Mouse (Mus musculus) hindlimb bud, embryonic 11.5 days (tissue): ENCODE results near the gene Gm17455.

Experiments used
- DNase-seq: peaks from one replicate; pipeline ENCODE4 v3.0.0-alpha.2; 2012; ENCODE audit warnings: low read depth, low spot score; ENCODE audit errors: extremely low spot score

The Gm17455 gene

DNA sequence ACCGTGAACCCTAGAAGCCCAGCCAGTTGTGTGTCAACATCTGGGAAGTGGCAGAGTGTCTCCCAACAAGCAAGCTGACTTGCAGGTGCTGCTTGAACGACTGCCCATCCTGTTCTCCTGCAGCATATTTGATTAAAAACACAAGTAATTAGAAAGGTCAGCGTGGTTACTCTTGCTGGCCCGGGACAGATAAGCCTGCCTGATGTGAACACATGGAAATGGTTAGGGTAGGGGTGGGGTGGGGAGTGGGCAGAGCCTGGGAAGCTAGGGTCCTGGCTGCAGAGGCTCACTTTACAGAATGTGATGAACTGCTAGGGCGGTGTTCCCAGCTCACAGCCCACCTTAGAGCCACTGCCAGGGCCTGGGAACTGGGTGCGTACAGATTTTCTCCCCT, 26.0 kb upstream of the Gm17455 start:
- DNase-seq: no peak

DNA sequence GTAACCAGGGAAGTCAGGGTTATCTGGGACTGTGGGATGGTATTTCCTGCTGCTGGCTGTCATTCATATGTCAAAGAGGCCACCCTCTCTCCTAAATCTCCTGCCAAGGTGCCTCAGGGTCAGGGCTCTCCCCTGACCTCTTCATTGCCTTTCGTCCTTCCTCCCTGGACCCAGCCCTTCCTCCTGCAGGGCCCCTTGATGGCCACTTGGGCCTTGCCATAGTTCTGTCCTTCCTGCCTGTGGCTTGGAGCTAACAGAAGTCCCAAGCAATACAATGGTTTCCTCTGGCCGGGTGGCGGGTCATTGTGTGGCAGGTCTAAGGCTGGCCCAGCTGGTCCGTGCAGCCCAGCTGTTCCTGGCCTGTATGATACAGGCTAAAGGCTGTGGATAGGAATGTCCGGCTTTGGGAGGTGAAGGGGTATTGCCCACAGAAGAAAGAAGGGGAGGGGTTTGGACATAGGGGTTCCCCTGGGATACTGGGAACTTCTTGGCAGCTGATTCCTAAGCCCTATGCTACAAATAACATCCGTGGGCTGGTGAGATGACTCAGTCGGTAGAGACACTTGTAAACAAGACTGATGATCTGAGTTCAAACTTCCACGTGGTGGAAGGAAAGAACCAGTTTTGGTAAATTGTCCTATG, 25.5 kb upstream of the Gm17455 start:
- DNase-seq: no peak

DNA sequence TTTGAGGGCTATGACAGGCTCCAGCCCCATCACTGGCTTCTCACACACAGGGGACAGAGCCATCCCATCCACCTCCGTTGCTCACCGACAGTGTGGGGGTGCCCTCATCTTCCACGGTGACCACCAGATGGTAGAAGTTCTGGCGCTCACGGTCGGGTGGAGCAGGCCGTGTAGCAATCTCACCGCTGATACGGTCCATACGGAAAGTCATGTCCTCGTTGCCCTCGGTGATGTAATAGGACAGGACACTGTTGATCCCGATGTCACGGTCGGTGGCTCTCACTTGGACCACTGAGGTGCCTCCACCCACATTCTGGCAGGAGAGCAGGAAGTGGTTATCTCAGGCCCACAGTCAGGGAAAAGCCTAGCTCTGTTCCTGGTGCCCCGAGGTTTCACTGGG, 22.8 kb upstream of the Gm17455 start:
- DNase-seq: no peak

DNA sequence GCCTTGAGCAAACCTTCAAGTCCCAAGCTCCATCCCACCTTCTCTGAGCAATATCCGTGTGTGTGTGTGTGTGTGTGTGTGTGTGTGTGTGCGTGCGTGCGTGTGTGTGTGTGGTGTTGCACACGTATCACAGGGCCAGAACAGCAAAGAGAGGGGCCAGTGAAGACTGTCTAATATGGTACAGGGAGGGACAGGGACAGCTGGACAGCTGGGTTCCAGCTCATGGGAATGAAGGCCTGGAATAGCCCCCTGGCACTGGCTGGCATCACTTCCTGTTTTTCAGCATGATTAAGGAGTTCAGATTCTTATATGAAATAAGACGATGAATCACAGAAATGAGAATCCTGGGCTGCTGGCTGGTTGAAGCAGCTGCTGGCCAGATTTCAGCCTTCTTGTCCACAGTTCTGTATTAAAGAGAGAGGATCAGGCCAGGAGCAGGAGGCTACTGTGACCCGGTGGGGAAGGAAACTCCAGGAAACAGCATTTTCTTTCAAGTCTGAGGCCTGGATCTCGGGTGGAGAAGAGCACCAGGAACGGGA, 20.0 kb upstream of the Gm17455 start:
- no peak for DNase-seq

DNA sequence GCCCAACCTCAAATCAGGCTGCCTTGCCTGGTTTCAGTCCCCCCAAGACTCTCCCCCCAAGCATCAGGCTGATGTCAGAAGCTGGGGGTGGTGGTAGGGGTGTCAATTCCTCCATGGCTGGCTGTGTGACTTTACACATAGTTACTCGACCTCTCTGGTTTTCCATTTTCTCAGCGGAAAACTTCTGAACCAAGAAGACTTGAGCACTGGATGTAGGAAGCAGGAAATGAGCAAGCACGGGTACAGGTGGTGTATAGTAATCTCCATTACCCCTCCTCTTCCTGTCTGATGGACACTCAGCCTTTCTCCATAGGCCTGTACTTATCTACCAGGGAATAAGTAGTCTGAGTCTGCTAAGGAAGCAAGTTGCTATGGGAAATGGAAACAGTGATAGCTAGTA, 19.3 kb upstream of the Gm17455 start:
- DNase-seq: no peak

DNA sequence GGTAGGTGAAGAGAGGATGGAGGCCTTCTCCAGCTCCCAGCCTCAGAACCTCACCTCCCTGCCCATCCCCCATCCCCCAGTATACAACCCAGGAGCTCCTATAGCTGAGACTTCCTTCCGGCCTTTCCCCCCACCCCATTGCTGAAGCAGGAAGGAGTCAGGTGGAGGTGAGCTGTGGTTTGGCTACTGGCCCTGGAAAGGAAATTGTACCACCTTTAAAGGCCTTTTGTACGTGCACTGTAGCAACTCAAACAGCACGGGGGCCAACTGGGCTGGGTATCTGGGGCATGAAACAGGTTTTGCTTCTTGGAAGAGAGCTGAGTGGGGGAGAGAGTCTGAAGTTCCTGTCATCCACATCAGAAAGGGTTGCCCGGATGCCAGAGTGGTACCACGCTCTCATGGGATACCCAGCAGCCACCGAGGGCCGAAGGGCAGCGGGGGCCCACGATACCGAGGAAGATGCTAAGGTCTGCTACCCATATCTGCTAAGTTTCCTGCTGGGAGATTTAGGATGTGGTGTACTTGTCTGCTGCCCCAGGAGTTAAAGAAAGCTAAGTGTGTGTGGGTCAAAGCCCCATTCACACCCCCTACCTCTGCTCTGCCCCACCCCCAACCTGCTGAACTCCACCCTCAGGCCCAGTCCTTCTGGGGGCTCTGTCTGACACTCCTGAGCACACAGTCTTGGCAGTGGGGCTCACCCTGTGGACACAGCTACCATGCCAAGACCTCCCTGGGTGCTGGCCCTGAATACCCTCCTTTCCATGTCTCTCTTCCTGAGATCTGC, 18.2 kb upstream of the Gm17455 start:
- no peak for DNase-seq

DNA sequence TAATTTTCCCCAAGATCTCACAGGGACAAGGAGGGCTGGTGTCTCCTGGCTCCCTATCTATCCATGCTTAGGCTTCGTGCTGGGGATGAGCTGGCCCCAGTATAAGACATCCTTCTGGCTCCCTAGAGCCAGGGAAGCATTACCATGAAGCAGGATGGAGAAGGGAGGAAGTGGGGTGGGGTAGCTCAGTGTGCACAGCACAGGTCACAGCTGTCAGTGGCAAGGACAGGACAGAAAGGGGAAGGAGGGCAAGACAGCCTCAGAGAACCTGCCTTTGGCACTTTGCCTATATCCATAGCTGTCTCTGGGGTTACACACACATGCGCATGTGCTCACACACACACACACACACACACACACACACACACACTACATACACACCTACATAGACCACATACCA, 11.2 kb upstream of the Gm17455 start:
- DNase-seq: no peak

DNA sequence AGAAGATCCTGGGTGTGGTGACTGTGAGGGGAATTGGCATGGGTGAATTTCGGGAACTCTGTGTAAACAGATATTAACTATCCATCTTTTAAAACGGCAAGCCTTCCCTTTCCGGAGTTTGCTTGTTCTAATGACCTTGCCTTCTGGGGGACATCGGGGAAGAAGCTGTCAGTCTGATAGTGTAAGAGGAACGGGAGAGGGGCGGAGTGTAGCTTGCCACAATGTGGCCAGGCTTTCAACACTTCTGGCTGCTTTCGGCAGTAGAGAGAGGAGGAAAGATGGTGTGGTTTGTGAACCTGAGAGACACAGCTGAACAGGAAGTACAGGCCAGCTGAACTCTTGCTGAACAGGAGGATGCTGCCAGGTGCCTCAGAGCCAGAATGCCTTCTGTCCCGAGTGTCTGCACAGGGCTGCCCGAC, 10.1 kb upstream of the Gm17455 start:
- DNase-seq: no peak

DNA sequence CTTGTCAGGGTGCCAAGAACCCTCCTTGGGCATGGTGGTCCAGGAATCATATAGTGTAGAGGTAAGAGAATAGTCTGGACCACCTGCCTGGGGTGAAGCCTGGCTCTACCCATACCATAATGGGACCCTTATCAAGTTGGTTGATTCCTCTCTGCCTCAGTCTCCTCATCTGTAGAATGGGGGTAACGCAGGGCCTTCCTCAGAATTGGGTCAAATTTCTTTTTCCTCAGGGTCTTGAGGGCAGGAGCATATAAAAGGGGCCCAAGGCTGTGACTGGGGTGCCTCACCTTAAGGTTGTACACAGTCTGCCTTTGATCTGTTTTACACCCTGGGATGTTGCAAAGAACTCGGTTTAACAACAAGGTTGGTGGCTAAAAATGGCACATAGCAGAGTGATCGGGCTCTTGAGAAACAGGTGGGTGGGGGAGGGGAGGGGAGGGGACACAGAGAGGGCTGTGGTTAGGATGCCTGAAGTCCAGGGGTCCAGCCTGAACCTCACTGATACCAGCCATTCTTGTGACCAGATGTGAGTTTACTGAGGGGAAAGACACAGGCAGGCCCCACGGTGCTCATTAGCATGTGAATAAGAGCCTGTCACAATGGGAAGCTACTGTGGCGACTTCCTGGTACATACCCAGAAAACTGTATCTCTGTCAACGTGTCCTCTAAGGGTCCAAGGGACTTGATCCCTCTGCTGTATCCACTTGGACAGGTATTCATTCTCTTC, 9.2 kb upstream of the Gm17455 start:
- no peak for DNase-seq

DNA sequence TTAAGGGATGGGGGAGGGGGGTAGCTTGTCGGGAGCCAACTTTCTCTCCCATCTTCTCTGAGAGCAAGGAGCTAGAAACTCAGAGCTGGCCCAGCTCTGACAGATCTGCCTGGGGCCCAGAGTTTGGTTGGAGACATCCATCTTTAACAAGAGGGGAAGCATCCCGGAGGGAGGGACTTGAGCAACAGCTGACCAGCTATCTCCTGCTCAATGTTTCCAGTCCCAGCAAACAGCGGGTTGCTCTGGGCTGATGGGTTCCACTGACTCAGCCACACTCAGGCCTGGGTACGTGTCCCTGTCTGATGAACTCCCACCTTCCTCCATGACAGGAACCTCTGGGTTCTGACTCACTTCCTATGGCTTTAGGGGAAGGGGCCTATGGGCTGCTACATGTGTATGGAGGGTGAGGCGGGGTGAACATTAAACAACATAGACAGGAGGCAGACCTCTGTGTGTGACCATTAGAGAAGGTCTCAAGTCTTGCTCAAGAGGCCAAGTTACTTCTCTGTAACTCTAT, 8.6 kb upstream of the Gm17455 start:
- no peak for DNase-seq

DNA sequence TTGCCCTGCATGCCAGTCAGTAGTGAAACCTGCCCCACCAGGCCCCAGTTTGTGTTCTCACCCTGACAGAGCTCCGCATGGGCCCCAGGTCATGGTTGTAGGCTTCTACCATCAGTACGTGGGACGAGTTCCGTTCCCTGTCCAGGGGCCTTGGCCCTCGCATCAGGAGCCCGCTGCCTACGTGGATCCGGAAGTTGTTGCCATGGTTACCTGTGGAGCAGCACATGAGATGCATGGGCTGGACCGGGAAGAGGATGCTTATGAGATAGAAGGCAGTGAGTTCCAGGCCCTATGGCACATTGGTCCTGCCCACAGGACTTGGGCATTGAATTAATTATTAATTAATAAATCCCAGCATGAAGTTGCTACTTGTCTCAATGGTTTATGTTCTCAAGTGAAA, 7.9 kb upstream of the Gm17455 start:
- DNase-seq: no peak

DNA sequence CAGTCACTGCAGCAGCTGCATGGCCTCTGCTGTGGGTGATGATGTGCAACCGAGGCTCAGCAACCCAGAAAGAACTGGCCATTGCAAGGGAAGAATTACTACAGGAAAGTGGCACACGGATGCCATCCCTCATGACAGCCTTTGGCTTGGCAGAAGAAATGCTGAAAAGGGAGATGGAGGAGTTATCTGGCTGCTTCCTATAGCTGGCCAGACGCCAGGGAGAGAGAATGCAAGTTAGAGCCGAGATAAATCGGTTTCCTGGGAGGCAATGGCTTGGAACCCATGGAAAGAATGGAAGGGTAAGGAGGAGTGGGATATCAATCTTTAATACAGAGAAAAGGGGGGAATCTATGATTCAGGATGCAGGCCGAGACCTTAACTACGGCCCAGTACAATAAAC, 4.6 kb upstream of the Gm17455 start:
- no peak for DNase-seq

DNA sequence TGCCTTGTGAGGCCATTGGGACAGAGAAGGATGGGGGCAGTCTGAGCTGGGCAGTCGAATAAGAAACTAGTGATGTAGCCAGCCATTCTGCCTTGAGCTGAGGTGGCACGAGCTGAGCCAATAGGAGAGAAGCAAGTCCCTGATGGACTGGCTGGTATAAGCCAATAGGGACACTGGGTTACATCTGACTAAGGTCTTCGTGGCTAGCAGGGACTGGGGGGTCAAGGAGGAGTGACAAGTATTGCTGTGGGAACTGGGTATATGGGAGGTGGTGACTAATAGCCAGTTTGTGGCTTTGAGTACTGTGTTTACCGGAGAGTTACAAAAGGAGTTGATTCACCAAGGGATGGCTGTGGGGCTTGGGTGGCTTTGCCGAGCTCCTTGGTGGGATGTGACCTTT, 3.9 kb upstream of the Gm17455 start:
- DNase-seq: no peak

DNA sequence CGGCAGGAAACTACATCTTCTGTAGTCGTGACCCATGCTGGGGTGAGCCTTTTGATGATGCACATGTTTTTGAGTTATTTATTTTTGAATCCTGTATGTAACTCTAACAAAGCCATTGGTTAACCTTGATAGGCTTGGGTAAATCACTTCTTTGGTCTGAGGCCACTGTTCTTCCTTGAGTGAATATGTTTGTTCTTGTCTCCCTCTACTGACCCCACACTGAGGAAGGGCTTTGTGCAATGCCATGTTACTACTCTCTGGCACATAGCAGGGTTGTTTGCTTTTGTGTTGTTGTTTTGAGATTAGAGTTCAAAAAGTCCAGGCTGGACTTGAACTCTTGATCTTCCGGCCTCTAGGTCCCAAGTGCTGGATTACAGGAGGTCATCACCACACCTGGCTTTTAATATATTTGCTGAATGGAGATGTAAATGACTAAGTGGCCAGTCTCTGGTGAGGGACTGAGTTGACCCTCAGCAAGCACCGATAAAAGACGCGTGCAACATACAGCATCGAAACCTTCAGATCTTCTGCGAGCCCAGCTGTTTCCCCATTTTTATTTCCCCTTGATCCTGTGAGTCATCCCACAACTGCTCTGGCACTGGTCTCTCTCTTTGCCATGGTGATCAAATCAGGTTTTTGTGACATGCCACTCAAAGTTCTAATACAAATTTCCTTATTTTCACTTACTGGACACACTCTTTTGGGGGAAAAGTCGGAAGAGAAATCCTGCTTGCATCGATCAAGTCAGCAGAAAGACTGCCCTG, 1.3 kb upstream of the Gm17455 start:
- no peak for DNase-seq

DNA sequence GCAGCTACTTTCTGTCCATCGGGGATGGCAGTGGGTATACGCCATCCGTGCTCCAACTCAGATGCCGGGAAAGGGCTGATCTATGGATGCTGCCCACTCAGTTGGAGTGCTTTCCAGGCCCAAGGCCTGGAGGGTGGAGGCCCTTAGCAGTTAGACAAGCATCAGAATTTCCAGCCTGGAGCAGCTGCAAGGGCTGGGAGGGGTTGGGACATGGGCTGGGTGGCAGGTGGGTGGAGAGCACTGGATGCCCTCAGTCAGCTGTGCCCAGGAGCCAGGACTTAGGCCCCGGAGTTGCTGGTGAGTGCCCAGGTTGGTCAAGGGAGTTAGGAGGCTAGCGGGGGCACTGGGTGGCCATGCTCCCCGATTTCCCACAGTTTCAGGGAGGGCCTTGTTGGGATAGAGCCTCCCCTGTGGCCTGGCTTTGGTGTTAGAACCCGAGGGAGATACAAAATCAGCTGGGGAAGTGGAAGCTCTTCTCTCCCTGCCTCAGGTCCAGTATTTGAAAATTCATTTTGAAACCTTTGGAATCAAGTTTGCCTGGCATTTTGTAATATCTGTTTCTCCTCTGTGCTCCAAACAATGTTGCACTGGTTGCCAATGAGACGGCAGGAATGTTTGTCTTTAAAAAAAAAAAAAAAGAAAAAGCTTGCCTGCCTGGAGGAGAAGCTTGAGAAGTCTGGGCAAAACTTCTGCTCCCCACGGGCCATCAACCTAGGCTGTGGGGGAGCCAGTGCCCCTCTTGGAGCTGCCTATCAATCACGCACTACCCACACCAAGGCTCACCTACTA, 1.2 kb downstream of the Gm17455 start:
- DNase-seq: no peak

DNA sequence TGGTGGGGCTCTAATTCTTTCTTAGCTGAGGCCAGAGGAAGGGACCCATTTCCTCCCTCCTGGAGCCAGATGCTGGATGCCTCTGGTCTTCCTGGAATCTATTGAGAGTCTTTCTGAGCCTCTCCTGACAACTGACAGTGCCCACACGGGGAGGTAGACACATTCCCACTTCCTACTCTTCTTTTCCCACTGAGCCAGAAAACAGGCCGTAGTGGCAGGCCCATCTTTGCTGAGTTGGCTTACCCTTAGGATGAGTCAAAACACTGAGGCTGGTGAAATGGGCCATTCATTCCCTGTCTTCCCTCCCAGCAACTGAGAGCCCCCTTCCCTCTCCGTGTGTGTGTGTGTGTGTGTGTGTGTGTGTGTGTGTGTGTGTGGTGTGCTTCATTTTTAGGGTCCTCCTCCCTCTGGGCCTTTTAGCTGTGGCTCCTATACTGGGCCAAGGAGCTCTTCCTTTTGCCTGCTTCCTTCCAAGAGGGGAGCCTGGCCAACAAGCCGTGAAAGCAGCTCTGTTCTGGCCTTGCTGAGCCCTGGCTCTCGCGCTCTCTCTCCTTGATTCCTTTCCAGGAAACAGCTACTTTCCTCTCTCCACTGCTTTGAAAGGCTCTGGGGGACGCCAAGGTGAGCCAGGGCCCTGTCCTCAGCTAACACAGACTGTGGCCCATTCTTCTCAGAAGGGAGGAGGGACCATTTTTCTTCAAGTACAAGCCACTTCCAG, 6.1 kb downstream of the Gm17455 start:
- DNase-seq: no peak

DNA sequence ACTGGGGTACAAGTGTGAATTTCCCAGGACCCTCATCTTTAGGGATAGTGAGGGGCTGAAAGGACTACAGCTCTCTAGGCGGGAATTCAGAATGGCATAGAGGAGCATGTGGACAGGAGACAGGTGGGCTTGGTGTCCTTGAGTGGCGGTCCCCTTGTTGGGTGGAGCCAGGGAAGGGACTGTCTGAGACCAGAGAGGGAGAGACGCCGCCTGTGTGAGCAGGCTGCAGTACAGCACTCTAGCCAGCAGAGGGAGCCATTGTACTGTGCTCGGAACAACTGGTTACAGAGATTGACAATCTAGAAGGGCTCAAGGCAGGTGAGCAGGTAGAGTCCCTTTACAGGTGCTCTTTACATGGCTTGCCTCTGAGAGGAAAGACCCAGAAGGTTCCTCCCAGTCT, 8.3 kb downstream of the Gm17455 start:
- DNase-seq: peak; percentile 22

DNA sequence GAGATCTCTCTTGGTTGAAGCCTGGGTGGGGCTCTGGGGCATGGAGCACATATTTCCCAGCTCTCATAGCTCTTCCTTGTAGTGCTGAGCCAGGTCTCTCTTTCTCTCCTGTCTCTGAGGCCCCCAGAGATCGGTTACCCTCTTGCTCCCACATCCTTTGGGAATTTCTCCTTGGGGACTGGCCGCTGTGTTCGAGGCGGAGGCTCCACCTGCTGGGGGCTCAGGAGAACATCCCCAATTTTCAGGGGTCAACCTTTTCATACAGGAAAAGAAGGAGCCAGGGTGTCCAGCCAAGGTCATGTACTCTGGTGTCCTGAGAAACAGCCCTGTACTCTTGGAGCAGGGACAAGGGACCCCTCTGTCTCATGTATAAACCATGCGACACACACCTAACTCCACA, 12.3 kb downstream of the Gm17455 start:
- DNase-seq: no peak

DNA sequence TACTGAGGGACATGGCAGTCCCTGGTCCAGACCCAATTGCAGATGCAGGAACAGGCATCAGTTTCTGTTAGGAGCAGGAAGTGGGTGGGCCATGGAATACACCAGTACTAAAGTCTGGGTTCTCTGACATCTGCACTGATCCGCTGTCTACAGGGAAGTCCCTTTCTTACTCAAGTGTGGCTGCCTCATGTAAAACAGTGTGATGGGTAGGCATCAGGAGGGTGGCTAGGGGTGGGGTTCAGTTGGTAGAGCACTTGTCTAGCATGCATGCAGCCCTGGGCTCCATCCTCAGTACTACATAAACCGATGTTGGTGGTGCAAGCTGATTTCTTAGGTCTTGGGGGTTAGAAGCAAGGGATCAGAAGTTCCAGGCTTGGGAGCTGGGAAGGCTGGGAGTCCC, 14.2 kb downstream of the Gm17455 start:
- DNase-seq: no peak

DNA sequence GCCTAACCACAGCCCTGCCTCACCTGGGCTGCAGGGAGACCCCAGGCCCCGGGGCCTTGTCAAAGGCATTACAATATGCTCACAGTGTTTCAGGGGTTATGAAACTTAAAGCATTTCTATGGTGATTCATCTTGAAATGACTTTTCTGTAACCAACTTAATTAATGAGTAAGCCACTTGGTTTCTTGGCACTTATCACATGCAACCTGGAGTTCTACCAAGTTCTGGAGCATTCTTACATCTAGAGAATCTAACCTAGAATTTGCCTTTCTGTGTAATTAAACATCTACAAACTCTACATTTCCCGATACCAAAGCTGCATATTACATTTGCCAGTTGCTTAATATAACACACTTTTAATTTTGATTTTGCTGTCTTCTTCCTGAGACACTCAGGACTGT, 17.5 kb downstream of the Gm17455 start:
- DNase-seq: no peak
